In genomic region chr13:70418156-70418555, GRCm38 (mm10) we compare ENCODE assay signal across 15 mouse cellular contexts.
"Had no signal": no experiment of that assay in that cellular context is flagged by ENCODE, and none has a peak within 500 bp of the region (broad histone marks: within the 10 kb centered on the region; RNA-seq: fewer than 3 reads in every experiment).

No protein-coding gene starts in this region.

- DNase-seq: kidney, adult 11 months; kidney, adult 9 months; kidney, postnatal 36 days; left cerebral cortex, postnatal 4 days; lung, adult 18-20 months; lung, postnatal 4 days; midbrain, embryonic 14.5 days; thymus, postnatal 36 days had no signal

- H3K4me3 ChIP-seq: limb, embryonic 13.5 days; midbrain, embryonic 10.5 days; myocyte; neural tube, embryonic 15.5 days; stomach, embryonic 15.5 days had no signal

- H3K4me1 ChIP-seq: limb, embryonic 13.5 days; stomach, embryonic 15.5 days had no signal

- H3K27ac ChIP-seq: kidney, postnatal 0 days; limb, embryonic 13.5 days; liver, embryonic 14.5 days; midbrain, embryonic 10.5 days; neural tube, embryonic 15.5 days; stomach, embryonic 15.5 days had no signal
